Mouse (Mus musculus): Measurements from ENCODE around the gene Cd200.

Gene Cd200

DNA sequence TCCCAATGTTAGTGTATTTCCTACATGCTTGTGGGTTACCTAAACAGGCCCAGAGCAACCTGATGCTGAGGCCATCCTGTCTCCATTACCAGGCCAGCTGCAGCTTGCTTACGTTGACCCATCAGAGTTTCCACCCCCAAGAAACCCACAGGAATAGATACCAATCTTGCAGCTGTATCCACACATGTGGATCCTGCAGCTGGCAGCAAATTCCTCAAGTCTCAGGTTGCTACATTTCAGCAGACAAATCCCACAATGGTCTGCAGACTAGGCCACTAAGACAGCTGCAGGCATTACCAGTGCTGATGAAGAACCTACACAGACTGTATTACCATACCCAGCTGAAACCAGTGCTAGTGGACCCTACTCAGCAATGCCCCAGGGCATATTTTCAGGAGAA, 72.4 kb downstream of the Cd200 start:
- DNase-seq (ENCODE audit: low read depth, low spot score), result no peak

DNA sequence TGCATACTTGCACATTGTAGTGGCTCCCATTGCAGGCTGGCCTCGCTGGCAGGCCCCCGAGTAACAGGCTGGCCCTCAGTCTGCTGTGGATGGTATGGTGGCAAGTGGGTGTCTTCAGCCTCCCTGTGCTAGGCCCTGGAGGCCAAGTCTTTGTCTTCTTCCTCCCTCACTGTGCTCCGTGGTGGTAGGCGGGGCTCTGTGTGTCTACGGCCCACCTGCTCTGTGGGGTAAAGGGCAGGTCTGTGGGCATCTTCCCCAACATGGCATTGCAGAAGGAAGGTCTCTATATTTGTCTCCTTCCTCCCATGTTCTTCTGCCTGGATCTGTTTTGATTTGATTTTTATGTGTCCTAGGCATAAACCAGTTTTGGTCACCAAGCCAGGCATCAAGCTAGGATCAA, 74.0 kb downstream of the Cd200 start:
- DNase-seq (ENCODE audit: low read depth, low spot score), result no peak

DNA sequence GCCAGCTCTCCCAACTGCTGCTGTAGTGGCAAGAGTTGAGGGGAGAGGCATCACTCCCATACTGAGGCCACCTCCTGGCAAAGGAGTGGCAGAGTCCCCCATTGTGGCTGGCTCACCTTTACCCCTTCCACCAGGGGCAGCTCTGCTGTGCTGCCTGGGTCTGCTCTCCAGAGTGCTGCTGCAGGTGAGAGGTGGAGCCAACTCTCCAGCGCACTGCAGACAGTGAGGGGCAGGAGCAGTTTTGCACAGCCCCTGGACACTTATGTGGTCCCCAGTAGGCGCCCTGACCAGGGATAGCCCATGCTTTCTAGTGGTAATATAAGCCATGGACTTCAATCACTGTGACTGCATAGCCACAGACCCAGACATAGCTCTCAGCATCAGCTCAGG, 74.5 kb downstream of the Cd200 start:
- no peak for DNase-seq (ENCODE audit: low read depth, low spot score)

- no peak for DNase-seq (ENCODE audit: low read depth, low spot score)
Measured at GRCm38 (mm10) chr16:45333678-45334375, 75.0 kb downstream of the Cd200 start.

DNA sequence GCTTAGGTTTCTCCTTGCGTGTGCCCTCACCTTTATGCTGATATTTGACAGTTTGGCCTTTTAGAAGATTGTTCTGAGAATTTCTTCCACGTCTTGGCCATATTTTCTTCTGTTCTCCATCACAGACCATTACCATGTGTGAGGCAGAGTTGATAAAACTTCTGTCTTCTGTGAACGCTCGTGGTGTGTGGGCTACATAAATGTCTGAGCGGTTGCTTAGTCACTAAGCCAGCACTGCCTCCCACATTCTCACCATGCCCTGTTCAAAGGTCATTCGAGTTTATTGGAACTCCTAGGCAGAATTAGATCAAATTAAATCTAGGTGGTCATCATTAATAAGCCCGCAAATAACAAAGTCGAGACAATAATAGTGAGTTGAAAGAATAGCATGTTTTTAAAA, 76.3 kb downstream of the Cd200 start:
- no peak for DNase-seq (ENCODE audit: low read depth, low spot score)
